Mouse (Mus musculus) ZHBTc4 (cell line): ENCODE measurements around the gene Nrp2.
A peak's percentile ranks its signal among the peaks of the same experiment; 100 is the strongest.

Experiments
- DNase-seq: peaks from one replicate; pipeline ENCODE4 v3.0.0-alpha.2; 2011; ENCODE audit warnings: low read depth, low spot score

Gene Nrp2

DNA sequence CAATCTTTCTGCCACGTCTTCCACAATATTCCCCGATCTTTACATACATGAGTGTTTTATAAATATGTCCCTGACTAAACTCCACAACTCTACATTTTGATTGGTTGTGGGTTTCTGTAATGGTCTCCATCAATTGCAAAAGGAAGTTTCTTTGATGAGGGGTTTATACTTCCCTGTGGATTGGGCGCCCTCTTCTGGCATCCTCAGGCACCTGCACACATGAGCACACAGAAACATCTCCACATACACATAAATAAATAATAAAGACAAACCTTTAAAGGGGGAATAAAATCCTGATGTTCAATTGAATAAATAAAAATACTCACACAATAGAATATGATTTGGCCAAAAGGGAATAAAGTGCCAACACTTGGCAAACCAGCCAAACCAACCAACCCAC lies 117.1 kb downstream of the Nrp2 start:
- DNase-seq: peak; percentile 68

GRCm38 (mm10) chr1:62821509-62822398 lies 118.7 kb downstream of the Nrp2 start:
- DNase-seq: peak; percentile 48

- DNase-seq: no peak
These were observed 120.6 kb downstream of the Nrp2 start for GRCm38 (mm10) chr1:62823549-62824195.

DNA sequence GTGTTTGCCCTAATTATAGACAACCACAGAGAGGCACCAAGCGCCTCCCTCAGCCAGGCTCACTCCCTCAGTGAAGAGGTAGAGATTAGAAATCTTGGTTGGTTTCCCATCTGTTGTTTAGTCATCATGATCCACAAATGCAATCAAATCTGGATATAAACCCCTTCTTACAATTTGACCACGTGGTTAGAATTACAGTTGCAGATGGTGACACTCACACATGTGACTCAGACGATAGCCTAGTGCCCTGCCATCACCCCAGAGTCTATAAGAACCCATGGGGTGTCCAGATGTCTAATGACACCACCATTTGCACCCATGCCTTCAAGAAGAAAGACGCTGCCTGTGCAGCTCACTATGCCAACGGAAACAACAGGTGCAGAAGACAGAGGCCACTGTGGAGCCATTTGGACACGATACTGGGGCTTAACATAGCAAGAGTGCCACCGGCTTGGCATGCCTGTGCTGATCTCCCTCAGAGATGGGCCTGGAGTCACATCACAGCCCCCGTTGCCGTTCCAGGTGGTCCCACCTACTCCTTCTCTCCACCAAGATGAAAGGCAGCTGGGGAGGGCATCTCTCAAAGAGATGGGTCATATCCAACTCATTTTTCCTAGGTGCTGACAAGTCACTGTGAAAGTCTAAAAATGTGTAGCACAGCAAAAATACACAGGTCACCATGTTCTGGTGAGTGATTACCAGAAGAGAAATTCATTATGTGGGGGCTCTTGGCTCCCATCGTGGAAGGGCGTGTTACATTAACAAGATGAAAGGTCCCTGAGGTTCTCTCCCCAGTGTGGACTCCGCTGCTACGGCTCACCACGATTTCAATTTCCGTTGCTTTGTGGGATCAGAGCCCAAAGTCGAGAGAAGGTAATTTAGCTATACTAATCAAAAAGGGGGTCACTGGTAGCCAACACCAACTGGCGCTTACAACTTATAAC lies 123.0 kb downstream of the Nrp2 start:
- no peak for DNase-seq

DNA sequence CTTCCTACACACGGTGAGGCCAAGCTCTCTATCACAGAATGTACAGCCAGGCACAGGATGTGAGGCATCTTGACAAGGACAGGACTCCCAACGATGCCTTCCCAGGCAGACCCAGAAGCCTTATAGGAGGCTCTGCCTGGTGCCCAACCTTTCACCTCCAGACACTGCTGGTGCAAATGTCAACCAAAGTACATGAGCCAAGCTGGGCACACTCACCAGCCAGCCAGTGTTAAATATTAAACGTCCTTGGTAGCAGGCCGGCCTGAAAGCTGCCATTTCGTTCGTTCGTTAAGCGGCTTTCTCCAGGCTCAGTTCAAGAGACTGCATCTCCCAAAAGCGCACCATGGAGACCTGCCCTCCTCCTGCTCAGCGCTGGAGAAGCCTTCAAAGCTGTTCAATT lies 124.2 kb downstream of the Nrp2 start:
- no peak for DNase-seq

DNA sequence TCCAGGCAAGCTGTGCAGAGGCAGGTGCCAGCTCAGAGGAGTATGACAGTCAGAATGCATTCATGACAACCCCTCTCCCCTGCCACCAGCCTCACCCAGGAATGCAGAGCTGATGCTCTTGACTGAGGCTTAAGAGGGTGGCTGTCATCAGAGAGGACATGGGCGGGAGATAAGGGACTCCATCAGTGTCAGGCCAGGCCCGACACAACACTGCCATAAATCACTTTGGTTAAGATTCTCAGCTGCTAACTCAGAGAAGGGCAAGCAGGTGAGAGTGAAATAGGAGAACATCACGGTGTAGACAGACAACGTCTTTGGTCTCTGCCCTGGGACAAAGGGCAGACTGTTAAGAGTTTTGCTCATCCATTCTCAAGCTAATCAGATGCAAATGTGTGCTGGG lies 125.1 kb downstream of the Nrp2 start:
- peak; percentile 26 for DNase-seq

- no peak for DNase-seq
These were observed 126.8 kb downstream of the Nrp2 start for GRCm38 (mm10) chr1:62829690-62830417.

GRCm38 (mm10) chr1:62830418-62830769 lies 127.3 kb downstream of the Nrp2 start:
- DNase-seq: no peak

DNA sequence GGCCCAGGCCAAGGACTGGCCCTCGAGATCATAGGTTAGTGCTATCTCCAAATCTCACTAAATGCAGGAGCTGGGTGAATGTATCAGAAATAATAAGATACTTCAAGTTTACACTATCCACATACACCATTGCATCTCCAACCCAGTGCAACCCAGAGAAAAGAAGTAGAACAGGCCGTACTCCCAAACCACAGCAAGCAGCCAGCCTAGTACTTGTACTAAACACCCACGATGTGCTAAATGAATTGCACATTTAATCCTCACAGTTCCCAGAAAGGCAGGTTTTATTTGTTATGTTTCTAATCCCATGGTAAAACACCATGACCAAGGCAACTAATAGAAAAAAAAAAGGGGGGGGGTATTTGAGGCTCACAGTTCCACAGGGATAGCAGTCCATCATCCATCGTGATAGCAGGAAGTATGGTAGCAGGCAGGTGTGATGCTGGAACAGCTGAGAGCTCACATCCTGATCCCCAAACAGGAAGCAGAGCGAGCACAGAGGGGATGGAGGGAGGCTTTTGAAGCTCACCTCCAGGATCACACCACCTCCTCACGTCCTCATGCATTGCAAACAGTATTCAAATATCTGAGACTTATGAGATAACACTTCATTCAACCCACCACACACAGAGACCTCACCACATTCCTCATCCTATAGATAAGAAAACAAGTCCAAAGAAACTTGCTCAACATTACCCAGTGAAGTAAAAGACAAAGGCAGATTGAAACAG lies 128.8 kb downstream of the Nrp2 start:
- no peak for DNase-seq

GRCm38 (mm10) chr1:62833356-62833755 lies 130.3 kb downstream of the Nrp2 start:
- DNase-seq: no peak

GRCm38 (mm10) chr1:62834443-62835185 lies 131.5 kb downstream of the Nrp2 start:
- no peak for DNase-seq

DNA sequence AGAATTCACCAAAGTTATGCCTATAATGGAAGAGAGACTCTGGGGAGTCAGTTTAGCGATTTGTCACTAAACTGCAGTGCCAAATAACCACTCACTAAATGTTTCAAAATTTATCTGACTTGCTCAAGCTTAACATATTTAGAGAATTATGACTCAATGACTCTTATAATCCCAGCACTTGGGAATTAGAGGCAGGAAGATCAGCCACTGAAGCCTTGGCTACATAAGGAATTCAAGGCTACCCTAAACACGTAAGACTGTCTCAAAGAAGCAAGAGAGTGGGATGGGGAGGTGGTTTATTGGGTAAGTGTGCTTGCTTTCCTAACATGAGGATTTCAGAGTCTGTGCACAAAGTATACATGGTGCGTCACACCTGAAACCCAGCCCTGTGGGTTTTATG lies 135.0 kb downstream of the Nrp2 start:
- DNase-seq: no peak

- DNase-seq: no peak
These were observed 135.5 kb downstream of the Nrp2 start for GRCm38 (mm10) chr1:62838631-62839030.

GRCm38 (mm10) chr1:62843215-62843614 lies 140.1 kb downstream of the Nrp2 start:
- DNase-seq: no peak

GRCm38 (mm10) chr1:62850990-62851940 lies 148.2 kb downstream of the Nrp2 start:
- peak; percentile 5 for DNase-seq

DNA sequence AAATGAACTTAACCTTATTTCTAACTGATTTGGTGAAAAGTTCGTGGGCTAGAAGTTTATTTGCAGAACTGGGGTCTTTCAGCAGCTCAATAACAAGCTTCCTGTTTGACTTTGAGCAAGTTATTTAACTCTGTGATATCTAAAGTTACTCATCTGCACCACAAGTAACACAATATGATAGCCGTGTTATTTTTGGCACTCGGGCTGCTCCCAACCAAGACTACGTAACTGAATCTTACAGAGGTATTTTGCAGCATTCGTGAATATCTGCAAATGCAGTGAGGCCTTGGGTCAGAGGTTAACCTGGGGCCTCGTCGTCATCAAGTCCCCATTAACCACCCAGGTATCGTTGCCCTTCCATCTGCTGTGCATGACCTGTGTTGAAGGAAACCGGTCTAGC lies 150.3 kb downstream of the Nrp2 start:
- DNase-seq: no peak

DNA sequence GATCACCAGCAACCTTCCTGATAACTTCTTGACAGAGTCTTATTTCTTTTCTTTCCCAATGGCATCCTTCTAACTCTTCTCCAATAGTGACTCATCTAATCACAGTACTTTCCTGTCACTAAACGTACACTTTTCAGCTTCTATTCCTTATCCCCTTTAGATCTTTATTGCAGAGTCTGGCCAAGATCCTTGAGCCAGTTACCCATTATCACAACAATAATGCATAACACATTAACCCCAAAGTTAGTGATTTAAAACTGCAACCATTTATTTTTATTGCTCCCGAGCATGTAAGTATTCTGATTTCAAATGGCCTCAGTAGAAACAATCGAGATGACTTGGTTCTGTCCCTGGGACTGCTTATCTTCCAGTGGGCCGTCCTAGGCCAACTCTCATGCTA lies 150.9 kb downstream of the Nrp2 start:
- DNase-seq: no peak

DNA sequence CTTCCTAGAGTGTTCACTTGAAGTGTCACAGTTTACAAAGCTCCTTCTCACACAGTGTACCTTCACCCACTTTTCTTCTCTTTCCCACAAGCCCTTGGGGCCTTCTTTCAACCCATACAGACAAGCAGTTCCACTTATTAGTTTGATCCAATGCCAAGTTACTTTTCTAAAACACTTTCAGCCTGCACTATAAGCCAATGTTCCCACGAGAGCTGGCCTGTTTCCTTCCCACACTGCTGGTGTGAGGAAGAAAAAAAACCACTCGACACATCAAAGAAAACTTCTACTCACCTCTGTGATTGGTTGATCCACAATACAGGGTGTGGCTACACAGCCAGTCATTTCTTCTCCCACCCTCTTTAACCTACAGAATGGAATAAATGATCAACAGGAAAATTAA lies 156.0 kb downstream of the Nrp2 start:
- DNase-seq: no peak
